Mouse (Mus musculus): ENCODE measurements around the gene Gm853.

The Gm853 gene

GRCm38 (mm10) chr4:130174335-130175031, 47.7 kb downstream of the Gm853 start:
- peak; percentile 61 for DNase-seq (ENCODE audit: extremely low spot score)

- DNase-seq (ENCODE audit: extremely low spot score): peak; percentile 24
Measured at GRCm38 (mm10) chr4:130173911-130174311, 48.3 kb downstream of the Gm853 start.

- no peak for DNase-seq (ENCODE audit: extremely low spot score)
Measured at GRCm38 (mm10) chr4:130173060-130173822, 49.0 kb downstream of the Gm853 start.

- peak; percentile 49 for DNase-seq (ENCODE audit: extremely low spot score)
Measured at GRCm38 (mm10) chr4:130171951-130172765, 50.0 kb downstream of the Gm853 start.

GRCm38 (mm10) chr4:130170362-130170761, 51.8 kb downstream of the Gm853 start:
- no peak for DNase-seq (ENCODE audit: extremely low spot score)

GRCm38 (mm10) chr4:130169411-130169971, 52.7 kb downstream of the Gm853 start:
- no peak for DNase-seq (ENCODE audit: extremely low spot score)

GRCm38 (mm10) chr4:130168280-130169183, 53.7 kb downstream of the Gm853 start:
- no peak for DNase-seq (ENCODE audit: extremely low spot score)

GRCm38 (mm10) chr4:130167814-130168213, 54.4 kb downstream of the Gm853 start:
- DNase-seq (ENCODE audit: extremely low spot score): no peak

GRCm38 (mm10) chr4:130167321-130167720, 54.9 kb downstream of the Gm853 start:
- DNase-seq (ENCODE audit: extremely low spot score): no peak

GRCm38 (mm10) chr4:130166592-130166991, 55.6 kb downstream of the Gm853 start:
- DNase-seq (ENCODE audit: extremely low spot score): no peak

- DNase-seq (ENCODE audit: extremely low spot score): no peak
Measured at GRCm38 (mm10) chr4:130166061-130166460, 56.1 kb downstream of the Gm853 start.

GRCm38 (mm10) chr4:130164121-130164520, 58.1 kb downstream of the Gm853 start:
- no peak for DNase-seq (ENCODE audit: extremely low spot score)

GRCm38 (mm10) chr4:130163391-130163861, 58.8 kb downstream of the Gm853 start:
- peak; percentile 37 for DNase-seq (ENCODE audit: extremely low spot score)

GRCm38 (mm10) chr4:130161349-130161748, 60.9 kb downstream of the Gm853 start:
- no peak for DNase-seq (ENCODE audit: extremely low spot score)

Data from embryo, embryonic 9.5 days (tissue).